Mouse (Mus musculus) embryo, embryonic 11.5 days (tissue): ENCODE measurements around the gene Lif.

Source experiments
- DNase-seq: peaks from one replicate; pipeline ENCODE4 v3.0.0-alpha.2; 2012; ENCODE audit warnings: low read depth, low spot score

The Lif gene

GRCm38 (mm10) chr11:4261969-4262368 lies 4.6 kb downstream of the Lif start:
- DNase-seq = no peak

GRCm38 (mm10) chr11:4262847-4263246 lies 5.5 kb downstream of the Lif start:
- no peak for DNase-seq

DNA sequence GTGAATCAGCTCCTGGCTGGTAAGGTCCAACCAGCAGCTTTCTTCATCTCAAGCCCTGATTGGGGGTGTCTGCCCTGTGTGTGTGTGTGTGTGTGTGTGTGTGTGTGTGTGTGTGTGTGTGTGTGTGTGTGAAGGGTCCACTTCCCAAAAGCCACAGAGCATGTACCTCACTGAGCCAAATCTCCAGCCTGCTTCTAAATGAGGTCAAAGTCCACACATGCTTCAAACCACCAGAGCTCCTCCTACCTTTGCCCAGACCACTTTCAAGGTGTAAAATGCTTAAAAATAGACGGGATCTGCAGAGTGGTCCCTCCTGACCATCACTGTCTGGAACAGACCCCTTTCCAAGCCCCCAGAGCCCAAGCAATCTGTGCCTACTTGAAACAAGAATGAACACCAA lies 5.9 kb downstream of the Lif start:
- no peak for DNase-seq

DNA sequence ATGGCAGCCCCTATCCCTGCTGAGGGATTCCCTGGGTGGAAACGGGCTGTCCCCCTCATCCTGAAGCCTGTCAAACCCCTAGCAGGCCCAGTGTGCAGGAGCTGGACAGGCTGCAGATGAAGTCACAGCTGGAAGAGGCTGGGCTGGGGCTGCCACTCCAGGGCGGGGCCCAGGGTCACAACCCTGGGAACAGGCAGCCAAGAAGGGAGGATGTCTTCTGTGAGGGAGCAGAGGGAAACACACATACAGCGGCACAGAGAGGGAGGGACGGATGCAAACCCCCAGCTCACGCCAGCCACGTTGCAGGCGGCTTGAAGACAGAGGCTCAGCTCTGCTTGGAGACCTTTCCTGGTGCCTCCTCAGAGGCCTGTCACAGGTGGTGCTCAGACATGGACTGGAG lies 6.7 kb downstream of the Lif start:
- no peak for DNase-seq

GRCm38 (mm10) chr11:4266271-4267201 lies 9.2 kb downstream of the Lif start:
- no peak for DNase-seq

- DNase-seq = no peak
Measured at GRCm38 (mm10) chr11:4267202-4267578, 9.8 kb downstream of the Lif start.

DNA sequence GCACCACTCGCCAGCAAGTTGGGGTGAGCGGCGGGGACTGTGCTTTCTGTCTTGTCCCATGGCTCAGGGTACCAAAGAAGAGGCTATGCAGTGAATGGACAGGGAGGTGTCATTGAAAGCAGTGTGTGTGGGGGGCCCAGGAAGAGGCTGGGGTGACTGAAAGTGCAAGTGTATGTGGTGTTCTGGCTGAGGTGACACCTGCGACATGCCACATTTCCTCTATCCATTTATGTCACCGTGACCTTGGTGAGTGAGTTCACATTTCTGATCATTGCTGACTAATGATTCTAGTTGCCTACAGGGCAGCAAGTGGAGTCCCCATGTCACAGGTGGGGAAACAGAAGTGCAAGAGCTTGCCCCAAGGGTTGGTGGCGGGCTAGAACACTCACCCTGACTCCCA lies 11.1 kb downstream of the Lif start:
- no peak for DNase-seq

DNA sequence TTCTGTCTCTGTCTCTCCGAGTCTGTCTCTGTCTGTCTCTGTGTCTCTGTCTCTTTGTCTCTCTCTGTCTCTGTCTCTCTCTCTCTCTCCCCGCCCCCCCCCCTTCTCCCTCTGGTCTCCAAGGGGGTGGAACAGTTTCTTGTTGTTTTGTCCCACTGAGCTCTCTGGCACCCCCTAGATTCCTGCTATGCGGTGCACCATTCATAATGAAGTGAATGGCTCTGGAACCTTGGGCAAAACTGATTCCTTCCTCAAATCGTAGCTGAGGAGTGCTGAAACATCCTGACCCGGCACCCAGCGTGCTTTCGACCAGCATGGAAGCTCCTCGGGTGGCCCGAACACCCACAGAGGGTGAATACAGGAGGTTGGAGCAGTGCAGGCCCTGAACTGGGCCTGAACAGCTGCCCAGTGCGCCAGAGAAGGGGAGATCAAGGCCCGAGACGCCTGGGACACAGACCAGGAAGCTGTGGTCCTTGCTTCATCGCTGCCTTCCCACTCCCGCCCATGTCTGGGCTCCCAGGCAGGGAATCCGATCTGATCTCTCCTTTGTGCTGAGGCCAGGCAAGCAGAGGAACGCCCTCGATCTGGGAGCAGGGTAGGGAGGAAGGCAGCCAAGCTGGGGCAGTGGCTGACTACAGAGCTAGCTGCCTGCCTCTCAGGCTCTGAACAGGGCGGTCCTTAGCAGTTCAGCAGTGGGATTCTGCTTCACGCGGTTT lies 13.5 kb downstream of the Lif start:
- DNase-seq = no peak

DNA sequence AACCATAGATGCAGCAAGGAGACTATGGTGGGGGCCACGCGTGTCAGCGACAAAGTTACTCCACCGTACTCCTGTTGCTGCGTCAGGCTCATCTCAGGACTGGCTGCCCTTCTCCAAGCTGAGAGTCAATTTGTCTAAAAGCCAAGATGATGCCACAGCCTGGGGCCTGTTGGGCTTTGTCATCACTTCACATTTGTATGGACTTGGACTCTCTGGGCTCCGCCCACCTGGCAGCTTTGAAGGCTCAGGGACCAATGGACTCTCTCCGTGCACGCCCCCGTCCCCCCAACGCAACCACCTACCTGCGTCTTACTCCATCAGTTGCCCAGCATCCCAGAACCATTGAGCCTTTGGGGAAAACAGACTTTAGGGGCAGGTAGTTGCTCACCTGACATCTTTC lies 14.2 kb downstream of the Lif start:
- DNase-seq = no peak

- no peak for DNase-seq
Measured at GRCm38 (mm10) chr11:4276411-4276861, 19.1 kb downstream of the Lif start.

DNA sequence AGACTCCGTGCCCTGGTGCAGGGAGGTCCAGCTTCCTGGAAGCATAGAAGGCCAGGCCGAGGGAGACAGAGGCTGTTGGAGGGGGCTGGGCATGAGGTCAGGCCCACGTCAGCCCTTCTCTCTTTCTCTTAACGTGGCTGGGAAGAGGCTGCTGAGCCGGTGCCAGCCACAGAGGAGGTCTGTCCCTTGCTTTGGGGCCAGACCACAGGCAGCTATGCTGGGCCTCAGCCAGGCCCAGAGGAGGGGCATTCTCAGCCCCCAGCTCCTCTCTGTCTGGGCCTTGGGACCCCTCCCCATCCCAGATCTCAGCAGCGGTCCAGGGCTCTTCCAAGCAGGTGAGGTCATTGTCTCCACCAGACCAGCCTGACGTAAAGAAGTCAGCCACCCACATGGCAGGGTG lies 22.6 kb downstream of the Lif start:
- no peak for DNase-seq

DNA sequence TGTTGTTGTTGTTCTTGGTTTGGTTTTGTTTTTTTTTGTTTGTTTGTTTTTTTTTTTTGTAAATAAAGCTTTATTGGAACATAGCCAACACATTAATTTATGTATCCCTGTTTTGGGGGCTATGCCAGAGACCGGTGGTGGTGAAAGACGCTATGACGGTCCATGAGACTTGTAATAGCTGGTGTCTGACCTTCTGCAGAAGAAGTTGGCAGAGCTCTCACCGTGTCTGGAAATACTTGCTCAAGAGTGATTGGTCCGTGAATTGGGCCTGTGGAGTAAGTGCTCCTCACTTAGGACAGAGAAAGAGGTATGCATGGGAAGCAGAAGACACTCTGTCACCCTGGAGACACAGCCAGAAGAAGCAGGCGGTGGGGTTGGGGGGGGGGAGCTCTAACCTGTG lies 24.5 kb downstream of the Lif start:
- no peak for DNase-seq

DNA sequence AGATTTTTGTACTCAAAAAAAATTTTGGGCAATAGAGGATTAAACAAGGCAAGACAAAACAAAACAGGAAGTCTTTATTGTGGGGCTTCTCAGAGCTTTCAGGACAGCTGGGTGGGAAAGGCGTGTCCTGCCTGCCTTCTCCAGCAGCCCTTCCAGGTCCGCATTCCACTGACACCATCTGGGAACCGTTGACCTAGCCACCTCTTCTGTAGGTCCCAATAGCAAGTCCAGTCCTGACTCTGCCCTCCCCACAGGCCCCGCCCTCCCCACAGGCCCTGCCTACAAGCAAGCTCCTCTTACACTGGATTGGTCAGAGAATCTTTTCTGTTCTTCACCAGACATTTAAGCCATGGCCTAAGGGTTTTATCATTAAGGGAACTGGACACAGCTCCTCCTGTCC lies 26.3 kb downstream of the Lif start:
- DNase-seq = peak; percentile 31

- DNase-seq = no peak
Measured at GRCm38 (mm10) chr11:4289280-4289679, 31.9 kb downstream of the Lif start.

DNA sequence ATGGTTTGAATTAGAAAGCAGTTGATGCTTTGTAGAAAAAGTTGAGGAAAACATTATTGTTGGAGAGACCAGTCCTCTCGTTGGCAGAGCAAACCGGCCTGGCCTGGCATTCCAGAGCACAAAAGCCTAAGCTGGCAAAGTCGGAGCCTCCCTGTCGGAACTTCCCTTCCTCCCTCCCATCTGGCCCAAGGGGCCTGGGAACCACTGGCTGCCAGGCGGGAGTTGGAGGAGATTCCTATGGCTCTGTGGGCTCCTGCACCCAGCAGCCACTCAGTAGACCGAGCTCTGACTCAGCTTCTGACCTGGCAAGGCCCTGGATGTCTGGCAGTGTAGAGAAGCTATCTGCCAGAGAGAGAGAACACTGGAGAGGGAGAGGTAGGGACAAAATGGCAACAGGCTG lies 34.3 kb downstream of the Lif start:
- no peak for DNase-seq

DNA sequence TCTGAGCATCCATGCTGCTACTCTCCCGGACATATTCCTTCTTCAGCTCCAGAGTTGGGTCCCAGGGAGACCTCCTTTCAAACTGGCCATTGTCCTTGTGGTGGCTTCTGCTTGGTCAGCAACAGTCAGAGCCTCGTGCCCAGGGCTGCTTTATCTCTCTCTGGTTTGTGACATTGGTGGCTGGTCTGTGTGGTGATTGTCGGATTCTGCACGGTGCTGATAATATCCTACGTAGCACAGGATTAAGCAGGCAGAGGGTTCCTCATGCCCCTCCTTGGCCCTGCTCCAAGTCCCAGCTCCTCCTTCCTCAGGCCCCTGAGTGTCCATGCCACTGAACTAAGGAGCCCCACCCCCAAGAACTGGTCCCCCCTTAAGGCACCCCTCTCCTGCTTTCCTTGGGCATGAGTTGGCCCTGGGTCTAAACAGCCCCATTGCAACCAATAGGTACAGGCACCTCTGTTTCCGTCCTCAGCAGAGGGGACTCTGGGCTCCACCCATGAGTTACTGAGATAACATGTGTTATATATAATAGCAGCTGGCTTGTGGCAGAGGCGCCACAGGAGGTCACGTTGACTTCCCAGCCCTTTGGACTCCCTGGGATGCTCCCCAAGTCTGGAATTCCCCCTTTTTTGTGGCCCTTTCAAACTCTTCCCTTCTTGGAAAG lies 35.0 kb downstream of the Lif start:
- no peak for DNase-seq

DNA sequence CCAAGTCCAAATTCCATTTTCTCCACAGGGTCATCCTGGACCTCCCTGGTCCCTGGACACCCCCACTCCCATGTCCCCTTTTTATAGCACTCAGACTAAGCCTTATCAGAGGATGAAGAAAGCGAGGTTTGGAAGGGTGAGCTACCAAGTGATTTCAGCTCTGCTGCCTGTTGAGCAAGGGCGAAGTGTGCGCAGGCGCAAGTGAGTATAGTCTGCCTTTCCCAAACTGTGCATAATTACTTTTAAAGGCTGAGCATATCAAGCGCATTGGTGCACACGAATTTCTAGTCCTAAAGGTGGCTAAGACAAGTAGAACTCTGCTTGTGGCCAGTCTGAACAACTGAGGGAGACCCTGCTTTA lies 35.5 kb downstream of the Lif start:
- no peak for DNase-seq

DNA sequence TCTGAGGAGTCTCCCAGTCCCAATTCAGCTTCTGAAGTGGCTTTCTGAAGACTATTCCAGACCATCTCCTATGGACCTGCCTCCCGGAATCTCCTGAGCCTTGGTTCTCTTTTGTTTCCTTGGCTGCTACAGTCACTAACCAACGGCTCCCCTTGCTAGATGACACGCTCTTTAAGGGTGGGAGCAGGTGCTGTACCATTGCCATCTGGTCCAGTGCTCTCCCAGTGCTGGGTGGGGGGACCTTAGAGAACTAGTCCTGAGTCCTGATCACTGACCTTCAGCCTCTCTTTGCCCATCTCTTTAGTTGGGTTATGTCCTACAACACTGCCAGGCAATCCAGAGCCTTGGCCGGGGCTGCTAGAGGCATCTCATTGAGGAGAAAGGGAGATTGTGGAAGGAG lies 36.1 kb downstream of the Lif start:
- no peak for DNase-seq

DNA sequence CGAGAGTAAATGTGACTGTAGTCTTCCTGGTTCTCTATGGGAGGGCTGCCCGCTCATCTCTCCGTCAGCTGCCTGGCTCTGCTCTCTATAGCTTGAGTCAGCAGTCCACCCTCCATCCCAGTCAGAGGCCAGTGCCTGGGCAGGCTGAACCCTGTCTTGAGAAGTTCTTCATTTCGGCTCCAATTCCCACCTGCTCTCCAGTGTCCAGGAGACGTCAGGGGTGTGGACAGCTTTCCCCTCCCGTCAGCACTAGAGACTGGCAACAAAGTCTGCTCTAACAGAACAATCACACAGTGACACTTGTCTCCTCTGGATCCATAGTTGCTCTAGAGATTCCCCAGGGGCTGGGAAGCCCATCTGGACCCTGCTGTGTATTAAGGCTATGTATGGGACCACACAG lies 36.7 kb downstream of the Lif start:
- no peak for DNase-seq

DNA sequence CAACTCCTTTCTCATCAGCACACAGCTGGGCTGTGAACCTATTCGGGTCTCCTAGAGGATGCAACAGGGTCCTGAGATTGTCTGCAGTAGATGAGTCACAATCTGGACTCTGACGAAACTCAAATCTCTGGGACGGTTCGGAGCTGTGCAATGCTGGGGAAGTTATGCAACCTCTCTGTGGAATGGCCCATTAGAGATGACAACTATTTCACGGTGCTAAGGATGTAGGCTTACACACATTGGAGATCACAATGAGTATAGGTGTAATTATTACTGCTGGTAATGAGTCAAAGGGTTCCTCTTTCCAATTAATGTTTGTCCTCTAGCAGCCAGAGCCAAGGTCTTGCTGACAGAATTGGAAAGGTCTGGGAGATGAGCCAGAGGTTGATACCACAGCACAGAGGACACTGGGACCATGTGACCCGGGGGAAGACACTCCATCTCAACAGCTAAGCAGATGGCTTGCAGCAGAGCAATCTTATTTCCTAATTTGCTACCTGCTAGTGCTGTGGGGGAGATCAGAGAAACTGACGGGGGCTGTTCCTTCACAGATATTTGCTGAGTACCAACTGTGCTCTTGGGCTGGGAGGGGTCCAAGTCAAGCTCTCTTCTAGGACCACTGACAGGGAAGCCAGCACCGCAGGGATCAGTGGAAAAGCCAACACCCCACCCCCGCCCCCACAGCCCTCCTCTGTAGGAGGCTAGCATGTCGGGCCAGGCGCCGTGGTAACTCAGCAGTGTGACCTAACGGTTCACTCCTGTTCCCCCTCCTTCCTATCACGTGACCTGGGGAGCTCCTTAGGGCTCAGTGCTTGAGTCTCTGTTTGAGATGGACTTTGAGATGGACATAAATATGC lies 37.4 kb downstream of the Lif start:
- no peak for DNase-seq

DNA sequence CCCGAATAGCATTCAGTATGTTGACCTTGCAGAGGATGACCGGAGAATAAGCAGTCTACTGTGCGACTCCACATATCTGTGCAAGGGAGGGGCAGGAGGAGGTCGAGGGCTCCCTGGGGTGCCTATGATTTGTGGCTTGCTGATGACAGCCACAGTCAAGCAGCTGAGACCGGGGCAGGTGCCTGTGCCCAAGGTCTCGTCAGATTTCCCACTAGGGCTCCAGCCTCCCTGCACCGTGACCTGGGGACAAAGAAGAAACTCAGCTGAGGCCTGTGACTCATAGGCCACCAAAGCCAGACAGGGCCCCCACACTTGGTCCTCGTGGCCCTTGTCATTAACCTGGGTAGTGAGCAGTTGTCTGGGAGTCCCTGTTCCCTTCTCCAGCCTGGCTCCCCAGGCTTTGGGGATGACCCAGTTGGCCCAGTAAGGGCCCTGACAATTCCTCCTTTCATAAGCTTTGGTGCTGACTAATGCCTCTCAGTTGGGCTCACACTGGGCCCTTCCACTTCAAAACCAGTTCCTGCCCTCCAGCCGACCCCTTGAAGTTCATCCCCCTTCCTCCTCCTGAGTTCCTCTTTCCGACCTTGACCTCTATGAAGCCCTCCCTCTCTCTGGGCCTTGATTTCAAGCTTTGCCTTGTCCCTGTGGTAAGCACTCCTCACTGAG lies 39.4 kb downstream of the Lif start:
- no peak for DNase-seq
